Mouse (Mus musculus): ENCODE measurements at regions not wholly inside any gene's neighbourhood (a gene's known extent, or its start where the extent isn't known, plus 50 kb on each side); places are given as distances from the start of the nearest gene placed in this dataset.

DNA sequence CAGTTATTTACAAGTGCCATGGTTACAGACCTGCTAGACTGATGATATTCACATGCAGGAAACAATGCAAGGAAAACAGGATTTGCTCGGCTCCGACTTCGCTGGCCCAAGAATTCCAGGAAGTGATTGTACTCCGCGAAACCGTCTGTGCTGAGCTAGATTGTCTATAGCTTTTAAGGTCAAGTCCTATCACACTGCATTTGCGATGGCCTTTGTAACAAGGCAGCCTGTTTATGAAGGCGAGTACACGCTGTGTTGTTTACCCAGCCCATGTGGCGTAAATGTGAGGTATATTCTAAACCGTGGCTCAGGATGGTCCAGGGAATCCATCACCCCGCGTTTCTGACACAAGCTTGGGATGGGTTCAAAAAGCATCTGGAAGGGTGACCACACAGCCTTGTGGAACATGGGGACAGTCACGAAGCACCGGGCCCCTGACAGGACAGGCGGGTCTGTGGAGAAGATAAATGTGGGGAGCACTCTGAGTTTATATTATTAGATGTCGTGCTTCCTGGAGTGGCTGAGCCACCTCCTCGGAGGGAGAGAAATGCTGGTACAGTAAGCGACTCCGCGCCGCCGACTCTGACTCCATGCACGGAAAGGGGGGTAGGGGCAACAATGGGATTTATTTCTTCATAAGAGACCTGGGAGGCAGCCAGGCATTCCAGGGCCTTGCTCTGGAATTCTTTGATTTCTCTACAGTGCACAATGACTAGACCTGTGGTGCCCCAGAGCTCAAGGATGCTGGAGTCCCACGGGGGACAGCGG, 114.9 kb upstream of the Phactr1 start:
- Histone ChIP-seq H3K4me2 (peak overlapping the region; percentile 17; the same call in 1 of the 2 replicates), H3K4me3 (replicated peaks) (no peak overlapping the region), H3K4me1 (no peaks in the 10 kb centered on the region), H3K36me3 (no peaks in the 10 kb centered on the region), H3K9ac (no peak overlapping the region), H3K27ac (peak overlapping the region; percentile 61), H3K27me3 (no peaks in the 10 kb centered on the region), H3K9me3 (replicated peaks) (no peaks in the 10 kb centered on the region)
- 71% methylated on average over 26 of the region's 26 CpGs for whole genome bisulfite sequencing
- peak; percentile 18; the same call in 1 of the 2 replicates for ATAC-seq (replicated peaks; ENCODE audit: low FRiP score)

DNA sequence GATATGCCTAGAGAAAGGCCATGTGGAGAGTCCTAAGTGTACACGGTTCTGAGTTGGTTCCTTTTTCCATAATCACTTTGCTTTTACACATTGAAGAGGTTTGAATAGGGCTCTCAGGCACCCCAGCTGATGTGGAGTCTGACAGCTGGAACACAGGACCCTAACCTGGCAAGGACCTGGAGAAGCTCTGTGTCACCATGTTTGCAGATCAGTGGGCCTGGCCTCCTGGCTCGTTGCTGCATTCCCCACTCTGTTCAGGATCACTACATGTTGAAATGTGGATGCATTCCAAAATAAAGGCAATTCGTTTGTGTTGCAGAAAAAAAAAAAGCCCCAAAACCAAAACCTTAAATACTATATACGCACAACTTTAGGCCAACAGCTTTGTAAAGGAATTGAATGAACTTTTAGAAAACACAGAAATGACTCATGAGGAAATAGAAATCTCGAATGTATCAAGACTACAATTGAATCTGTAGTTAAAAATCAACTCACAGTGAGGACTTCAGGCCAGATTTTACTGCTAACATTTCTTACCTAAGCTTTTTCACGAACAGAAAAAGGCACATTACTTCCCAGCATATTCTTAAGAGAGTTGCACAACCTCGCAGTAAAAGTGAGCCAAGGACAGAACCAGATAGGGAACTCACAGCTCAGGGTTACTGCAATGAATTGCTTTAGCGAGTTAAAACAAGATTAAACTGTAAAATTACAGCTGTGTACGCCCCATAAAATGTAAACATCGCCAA, 109.6 kb upstream of the Phactr1 start:
- Histone ChIP-seq H3K4me3 (replicated peaks) (no peak overlapping the region), H3K27ac (no peak overlapping the region), H3K4me1 (peaks cover 3% of the 10 kb centered on the region; the same call in 1 of the 2 replicates), H3K9me3 (replicated peaks) (no peaks in the 10 kb centered on the region), H3K4me2 (no peak overlapping the region), H3K27me3 (no peaks in the 10 kb centered on the region), H3K36me3 (no peaks in the 10 kb centered on the region), H3K9ac (no peak overlapping the region)
- ATAC-seq (replicated peaks; ENCODE audit: low FRiP score), result no peak
- WGBS, result 69% methylated on average over 10 of the region's 10 CpGs

- Histone ChIP-seq H3K4me1 (peaks cover 6% of the 10 kb centered on the region; the same call in 1 of the 2 replicates), H3K9me3 (replicated peaks) (no peaks in the 10 kb centered on the region), H3K9ac (no peak overlapping the region), H3K4me2 (no peak overlapping the region), H3K4me3 (replicated peaks) (no peak overlapping the region), H3K36me3 (no peaks in the 10 kb centered on the region), H3K27ac (no peak overlapping the region), H3K27me3 (no peaks in the 10 kb centered on the region)
- WGBS, result 49% methylated on average over 4 of the region's 4 CpGs
- ATAC-seq (replicated peaks; ENCODE audit: low FRiP score), result no peak
Observed at GRCm38 (mm10) chr13:42574189-42574588, 106.2 kb upstream of the Phactr1 start.

GRCm38 (mm10) chr13:42575725-42576426, 104.5 kb upstream of the Phactr1 start:
- H3K4me3 ChIP-seq (replicated peaks), result no peak overlapping the region
- H3K4me2 ChIP-seq, result no peak overlapping the region
- H3K27me3 ChIP-seq, result no peaks in the 10 kb centered on the region
- ATAC-seq (replicated peaks; ENCODE audit: low FRiP score), result no peak
- 19% methylated on average over 16 of the region's 16 CpGs for WGBS
- no peaks in the 10 kb centered on the region for H3K9me3 ChIP-seq (replicated peaks)
- H3K36me3 ChIP-seq, result no peaks in the 10 kb centered on the region
- H3K4me1 ChIP-seq, result peaks cover 6% of the 10 kb centered on the region; the same call in 1 of the 2 replicates
- H3K27ac ChIP-seq, result no peak overlapping the region
- no peak overlapping the region for H3K9ac ChIP-seq

GRCm38 (mm10) chr13:42579471-42579870, 101.0 kb upstream of the Phactr1 start:
- WGBS, result 37% methylated on average over 3 of the region's 3 CpGs
- Histone ChIP-seq H3K4me2 (no peak overlapping the region), H3K9me3 (replicated peaks) (no peaks in the 10 kb centered on the region), H3K4me1 (peaks cover 6% of the 10 kb centered on the region; the same call in 1 of the 2 replicates), H3K36me3 (no peaks in the 10 kb centered on the region), H3K27me3 (no peaks in the 10 kb centered on the region), H3K4me3 (replicated peaks) (no peak overlapping the region), H3K9ac (no peak overlapping the region), H3K27ac (no peak overlapping the region)
- no peak for ATAC-seq (replicated peaks; ENCODE audit: low FRiP score)

DNA sequence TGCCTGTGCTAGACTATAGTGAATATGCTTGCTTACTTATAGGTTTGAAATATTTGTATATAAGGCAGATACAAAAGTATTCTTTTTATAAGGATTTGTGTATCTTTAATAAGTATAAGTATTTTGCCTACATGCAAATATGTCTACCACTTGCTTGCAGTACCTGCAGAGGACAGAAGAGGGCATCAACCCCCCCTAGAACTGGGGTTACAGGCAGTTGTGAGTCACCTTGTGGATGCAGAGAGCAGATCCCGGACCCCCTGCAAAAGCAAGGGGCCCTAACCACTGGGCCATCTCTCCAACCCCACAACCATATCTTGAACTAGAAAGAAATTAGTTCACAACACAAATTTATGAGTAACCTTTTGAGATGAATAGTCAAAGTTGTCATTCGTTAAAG, 91.3 kb upstream of the Phactr1 start:
- Histone ChIP-seq H3K4me2 (no peak overlapping the region), H3K27ac (no peak overlapping the region), H3K36me3 (no peaks in the 10 kb centered on the region), H3K9ac (no peak overlapping the region), H3K4me1 (no peaks in the 10 kb centered on the region), H3K4me3 (replicated peaks) (no peak overlapping the region), H3K9me3 (replicated peaks) (no peaks in the 10 kb centered on the region), H3K27me3 (no peaks in the 10 kb centered on the region)
- ATAC-seq (replicated peaks; ENCODE audit: low FRiP score), result no peak
- 89% methylated on average over 2 of the region's 2 CpGs for WGBS

GRCm38 (mm10) chr13:42589607-42590006, 90.8 kb upstream of the Phactr1 start:
- 70% methylated on average over 5 of the region's 5 CpGs for WGBS
- no peak overlapping the region for H3K4me2 ChIP-seq
- no peaks in the 10 kb centered on the region for H3K36me3 ChIP-seq

DNA sequence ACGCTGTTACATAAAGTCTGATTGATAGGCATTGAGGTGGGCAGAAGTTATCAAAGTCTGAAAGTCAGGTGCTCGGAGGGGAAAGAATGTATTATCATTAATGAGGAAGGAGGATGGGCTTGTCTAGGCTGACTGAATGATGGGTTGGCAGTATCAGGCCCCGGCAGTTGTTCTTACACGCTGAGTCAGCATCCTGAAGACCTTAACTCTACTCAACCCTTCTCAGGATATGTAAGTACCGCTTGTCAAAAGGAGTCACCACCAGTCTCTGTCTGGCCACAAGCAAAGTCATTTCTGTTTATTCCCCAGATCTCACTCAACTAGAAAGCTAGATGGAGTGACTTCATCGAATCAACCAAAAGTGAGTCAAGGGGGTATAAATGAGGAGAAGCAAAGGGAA, 90.0 kb upstream of the Phactr1 start:
- H3K27me3 ChIP-seq, result no peaks in the 10 kb centered on the region
- no peaks in the 10 kb centered on the region for H3K36me3 ChIP-seq
- H3K27ac ChIP-seq, result no peak overlapping the region
- no peaks in the 10 kb centered on the region for H3K4me1 ChIP-seq
- no peak overlapping the region for H3K4me2 ChIP-seq
- no peak overlapping the region for H3K4me3 ChIP-seq (replicated peaks)
- no peaks in the 10 kb centered on the region for H3K9me3 ChIP-seq (replicated peaks)
- 76% methylated on average over 6 of the region's 6 CpGs for WGBS
- no peak overlapping the region for H3K9ac ChIP-seq
- no peak for ATAC-seq (replicated peaks; ENCODE audit: low FRiP score)

More at GRCm38 (mm10) chr13:42589607-42590006, 90.8 kb upstream of the Phactr1 start:
- H3K27ac ChIP-seq, result no peak overlapping the region
- H3K27me3 ChIP-seq, result no peaks in the 10 kb centered on the region
- H3K4me3 ChIP-seq (replicated peaks), result no peak overlapping the region
- H3K4me1 ChIP-seq, result no peaks in the 10 kb centered on the region
- no peak for ATAC-seq (replicated peaks; ENCODE audit: low FRiP score)
- H3K9ac ChIP-seq, result no peak overlapping the region
- no peaks in the 10 kb centered on the region for H3K9me3 ChIP-seq (replicated peaks)

GRCm38 (mm10) chr13:42592945-42593344, 87.5 kb upstream of the Phactr1 start:
- Histone ChIP-seq H3K4me1 (no peaks in the 10 kb centered on the region), H3K4me2 (no peak overlapping the region), H3K4me3 (replicated peaks) (no peak overlapping the region), H3K9me3 (replicated peaks) (no peaks in the 10 kb centered on the region), H3K36me3 (no peaks in the 10 kb centered on the region), H3K27ac (no peak overlapping the region), H3K9ac (no peak overlapping the region), H3K27me3 (no peaks in the 10 kb centered on the region)
- no peak for ATAC-seq (replicated peaks; ENCODE audit: low FRiP score)
- 60% methylated on average over 3 of the region's 3 CpGs for WGBS

GRCm38 (mm10) chr13:42593488-42594170, 86.8 kb upstream of the Phactr1 start:
- Histone ChIP-seq H3K4me2 (no peak overlapping the region), H3K4me3 (replicated peaks) (no peak overlapping the region), H3K27me3 (no peaks in the 10 kb centered on the region), H3K9ac (no peak overlapping the region), H3K4me1 (no peaks in the 10 kb centered on the region), H3K9me3 (replicated peaks) (no peaks in the 10 kb centered on the region), H3K36me3 (no peaks in the 10 kb centered on the region), H3K27ac (no peak overlapping the region)
- 90% methylated on average over 11 of the region's 11 CpGs for WGBS
- ATAC-seq (replicated peaks; ENCODE audit: low FRiP score), result no peak

DNA sequence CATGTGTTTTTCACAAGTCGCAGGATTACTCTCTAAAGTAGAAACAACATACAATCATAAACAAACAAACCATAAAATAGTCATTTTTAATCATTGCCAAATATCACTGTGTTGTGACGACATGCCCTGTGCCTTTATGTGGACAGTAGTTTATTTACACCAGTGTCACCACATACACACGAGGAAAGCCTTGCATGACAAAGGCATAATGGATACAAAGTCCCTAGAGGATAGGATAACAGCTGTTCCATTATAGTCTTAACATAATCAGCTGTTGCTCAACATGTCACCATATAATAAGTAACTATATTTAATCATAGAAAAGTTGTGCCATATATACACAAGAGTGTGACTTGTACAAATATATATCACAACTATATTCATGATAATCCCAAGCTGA, 85.2 kb upstream of the Phactr1 start:
- no peaks in the 10 kb centered on the region for H3K4me1 ChIP-seq
- H3K27ac ChIP-seq, result no peak overlapping the region
- no peak overlapping the region for H3K9ac ChIP-seq
- H3K9me3 ChIP-seq (replicated peaks), result no peaks in the 10 kb centered on the region
- no peak overlapping the region for H3K4me2 ChIP-seq
- H3K4me3 ChIP-seq (replicated peaks), result no peak overlapping the region
- ATAC-seq (replicated peaks; ENCODE audit: low FRiP score), result no peak
- no peaks in the 10 kb centered on the region for H3K36me3 ChIP-seq
- no peaks in the 10 kb centered on the region for H3K27me3 ChIP-seq
- WGBS, result 59% methylated on average over 3 of the region's 3 CpGs

All from kidney, embryonic 15.5 days (tissue).